Mouse (Mus musculus): ENCODE data around the gene Mllt6.
"Not testable (repeated sequence)": the region's sequence is repeated elsewhere in the genome, so short reads cannot be mapped to it uniquely, and the experiment has no call there.

Mllt6 gene

GRCm38 (mm10) chr11:97714356-97714755 is 51.1 kb downstream of the Mllt6 start:
- no peak for DNase-seq (ENCODE audit: extremely low spot score, low read depth, low spot score)

GRCm38 (mm10) chr11:97714784-97715760 is 51.9 kb downstream of the Mllt6 start:
- no peak for DNase-seq (ENCODE audit: extremely low spot score, low read depth, low spot score)

DNA sequence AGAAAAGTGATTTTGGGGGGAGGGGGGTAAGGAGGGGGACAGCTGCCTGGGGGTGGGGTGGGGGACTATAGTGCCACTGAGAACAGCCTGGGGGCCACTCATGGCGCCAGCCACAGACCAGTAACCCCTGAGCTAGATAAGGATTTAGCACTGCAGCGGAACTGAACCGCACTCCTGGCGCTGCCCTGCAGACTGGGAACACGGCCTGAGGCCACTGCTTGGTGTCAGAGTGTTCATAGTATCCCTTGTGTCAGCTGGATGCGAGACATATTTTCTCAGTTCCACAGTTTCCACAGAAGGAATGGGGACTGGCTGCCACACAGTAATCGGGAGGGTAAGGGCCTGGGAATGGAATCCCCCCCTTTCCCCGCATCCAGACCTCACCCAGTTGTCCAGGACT is 52.8 kb downstream of the Mllt6 start:
- no peak for DNase-seq (ENCODE audit: extremely low spot score, low read depth, low spot score)

DNA sequence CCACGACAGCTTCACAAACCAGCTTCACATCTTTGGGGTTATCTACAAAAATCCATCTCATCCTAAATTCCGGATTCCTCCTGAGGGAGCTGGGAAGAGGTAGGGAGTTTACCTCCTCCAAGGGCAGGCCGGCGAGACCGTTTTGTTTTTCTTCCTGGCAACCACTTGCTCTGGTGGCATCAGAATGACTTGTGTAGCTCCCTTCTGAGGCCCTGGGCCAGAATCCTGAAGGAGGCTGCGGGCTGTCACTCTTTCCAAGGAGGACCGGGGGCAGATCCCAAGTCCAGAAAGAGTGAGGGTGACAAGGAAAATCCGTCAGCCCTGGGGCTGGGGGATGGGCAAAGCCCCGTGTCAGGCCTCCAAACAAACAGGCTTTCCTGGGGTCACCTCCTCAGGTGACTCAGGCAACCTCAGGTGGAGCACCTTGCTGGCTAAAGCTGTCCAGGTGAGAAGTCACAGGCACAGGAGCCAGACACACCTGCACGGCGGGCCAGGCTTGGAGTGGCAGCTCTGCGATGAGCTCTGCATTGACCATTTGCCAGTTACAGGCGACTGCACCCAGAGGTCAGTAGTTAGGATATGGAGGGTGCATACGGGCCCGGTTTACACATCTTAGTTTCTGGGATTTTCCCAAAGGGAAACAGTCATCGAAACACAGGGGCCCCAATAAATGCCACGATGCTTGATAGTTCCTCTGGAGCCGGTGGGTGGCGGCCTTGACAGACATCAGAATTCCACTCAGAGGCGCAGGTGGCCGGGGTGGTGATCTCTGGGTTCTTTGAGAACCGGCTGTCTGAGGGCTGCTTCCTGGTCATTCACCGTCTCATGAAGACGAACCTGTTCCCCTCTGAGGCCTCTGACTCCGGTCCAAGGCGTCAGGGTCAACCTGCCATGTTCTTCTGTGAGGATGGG is 54.4 kb downstream of the Mllt6 start:
- no peak for DNase-seq (ENCODE audit: extremely low spot score, low read depth, low spot score)

DNA sequence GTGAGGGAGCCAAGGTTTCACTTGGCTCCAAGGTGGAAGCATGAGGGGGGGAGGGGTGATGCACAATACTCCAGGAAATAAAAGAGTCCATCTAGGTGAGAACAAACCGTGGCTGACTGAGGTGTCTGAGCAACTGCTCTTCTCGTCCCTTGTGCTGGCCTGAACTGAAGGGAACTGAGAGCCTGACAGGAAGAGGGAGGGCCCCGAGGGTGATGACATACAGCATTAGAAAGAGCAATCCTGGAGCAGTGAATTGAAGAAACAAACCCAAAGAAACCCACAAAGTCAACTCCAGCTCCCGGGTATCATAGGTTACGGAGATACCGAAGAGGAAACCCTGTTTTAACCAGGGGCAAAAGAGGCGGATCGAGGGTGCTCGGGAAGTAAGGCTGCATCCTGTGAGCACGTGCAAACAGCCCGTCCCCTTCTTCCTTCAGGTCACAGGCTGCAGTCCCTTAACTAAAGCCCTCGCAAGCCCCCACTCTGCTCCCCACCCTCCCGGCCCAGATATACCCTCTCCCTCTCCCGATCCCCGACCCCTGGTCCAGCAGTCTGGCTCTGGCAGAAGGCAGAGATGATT is 55.2 kb downstream of the Mllt6 start:
- DNase-seq (ENCODE audit: extremely low spot score, low read depth, low spot score) = no peak

GRCm38 (mm10) chr11:97719041-97719440 is 55.8 kb downstream of the Mllt6 start:
- no peak for DNase-seq (ENCODE audit: extremely low spot score, low read depth, low spot score)

DNA sequence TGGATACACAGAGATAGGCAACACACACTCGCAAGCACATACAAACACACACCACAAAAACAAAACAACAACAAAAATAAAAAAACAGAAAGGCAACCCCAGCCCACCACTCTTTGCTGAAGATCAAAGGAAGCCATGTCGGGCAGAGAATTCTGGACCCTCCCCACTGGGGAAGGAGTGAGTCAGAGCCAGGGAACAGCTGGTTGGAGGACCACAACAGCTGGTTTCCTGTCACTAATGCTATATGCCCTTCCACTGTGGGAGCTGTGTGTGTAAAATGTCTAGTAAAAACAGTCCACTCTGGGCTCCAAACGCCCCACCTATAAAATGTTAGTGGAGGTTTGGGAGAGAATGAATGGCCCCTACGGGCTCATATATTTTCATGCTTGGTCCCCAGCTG is 58.1 kb downstream of the Mllt6 start:
- no peak for DNase-seq (ENCODE audit: extremely low spot score, low read depth, low spot score)

DNA sequence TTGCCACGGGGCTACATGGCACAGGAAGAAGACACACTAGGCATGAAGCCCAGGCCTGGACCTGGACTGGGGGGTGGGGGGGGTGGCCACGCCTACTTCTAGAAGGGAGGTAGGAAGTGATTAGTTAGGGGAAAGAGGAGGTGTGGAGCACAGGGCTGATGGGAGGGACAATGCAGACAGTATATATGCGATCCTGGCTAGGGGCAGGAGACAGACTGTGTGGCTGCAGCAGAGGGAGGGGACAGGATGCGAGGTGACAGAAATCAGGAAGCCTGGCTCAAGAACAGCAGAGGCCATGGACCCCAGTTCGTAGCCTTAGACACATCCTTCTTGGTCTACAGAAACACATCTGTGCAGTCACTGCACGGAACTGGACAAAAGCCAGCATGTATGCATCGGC is 60.5 kb downstream of the Mllt6 start:
- no peak for DNase-seq (ENCODE audit: extremely low spot score, low read depth, low spot score)

DNA sequence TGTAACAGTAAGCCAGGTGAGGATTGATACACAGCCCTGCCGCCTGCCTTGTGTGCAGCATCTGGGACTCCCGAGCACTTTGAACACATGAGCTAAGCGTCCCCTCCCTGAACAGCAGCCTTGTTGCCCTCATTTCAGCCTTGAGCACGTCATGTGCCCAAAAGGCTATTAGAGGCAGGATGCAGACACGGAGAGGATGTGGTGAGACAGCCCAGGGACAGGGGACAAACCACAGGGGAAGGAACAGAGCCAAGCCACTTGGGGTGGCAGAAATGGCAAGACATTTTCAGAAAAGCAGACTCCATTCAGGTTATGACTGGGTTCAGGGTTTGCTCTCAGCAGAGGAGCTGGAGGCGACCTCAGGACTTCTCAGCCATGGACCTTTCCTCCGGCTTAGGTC is 65.1 kb downstream of the Mllt6 start:
- no peak for DNase-seq (ENCODE audit: extremely low spot score, low read depth, low spot score)

GRCm38 (mm10) chr11:97728730-97729129 is 65.5 kb downstream of the Mllt6 start:
- no peak for DNase-seq (ENCODE audit: extremely low spot score, low read depth, low spot score)

- DNase-seq (ENCODE audit: extremely low spot score, low read depth, low spot score) = peak; percentile 81
Measured at GRCm38 (mm10) chr11:97733689-97734088, 70.5 kb downstream of the Mllt6 start.

DNA sequence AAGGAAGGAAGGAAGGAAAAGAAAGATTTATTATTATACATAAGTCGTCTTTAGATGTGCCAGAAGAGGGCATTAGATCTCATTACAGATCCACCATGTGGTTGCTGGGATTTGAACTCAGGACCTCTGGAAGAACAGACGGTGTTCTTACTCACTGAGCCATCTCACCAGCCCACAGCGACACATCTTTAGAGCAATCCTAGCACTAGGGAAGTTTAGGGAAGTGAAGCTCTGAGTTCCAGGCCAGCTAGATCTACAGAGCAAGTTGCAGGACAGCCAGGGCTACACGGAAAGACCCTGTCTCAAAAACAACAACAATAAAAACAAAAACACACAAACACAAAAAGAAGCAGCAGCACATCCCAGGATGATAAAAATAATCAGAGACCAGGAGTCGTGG is 71.6 kb downstream of the Mllt6 start:
- DNase-seq (ENCODE audit: extremely low spot score, low read depth, low spot score) = not testable (repeated sequence)
